Mouse (Mus musculus): ENCODE data around the gene Eva1b.
A peak's percentile ranks its signal among the peaks of the same experiment; 100 is the strongest.

The Eva1b gene

GRCm38 (mm10) chr4:126148161-126148961, 817 bp downstream of the Eva1b start:
- H3K9me3 ChIP-seq (ENCODE audit: low read length) = no peaks in the 10 kb centered on the region
- peaks cover 31% of the 10 kb centered on the region for H3K36me3 ChIP-seq (ENCODE audit: insufficient read depth, low read length)
- peaks cover 75% of the 10 kb centered on the region for H3K4me1 ChIP-seq (replicated peaks; ENCODE audit: low read depth, low read length)
- TF ChIP-seq CTCF (conservative IDR thresholded peaks at IDR 0.05; ENCODE audit: low read length) (no peak), POU5F1 (IDR thresholded peaks at IDR 0.05; ENCODE audit: borderline replicate concordance, low read length) (no peak), NANOG (IDR thresholded peaks at IDR 0.05; ENCODE audit: borderline replicate concordance, low read length) (no peak)
- H3K27me3 ChIP-seq (ENCODE audit: insufficient read depth, low read length) = peaks cover 8% of the 10 kb centered on the region
- peak overlapping the region; percentile 88 for H3K4me3 ChIP-seq (replicated peaks; ENCODE audit: low read length)

GRCm38 (mm10) chr4:126149041-126149676, 1.6 kb downstream of the Eva1b start:
- peaks cover 32% of the 10 kb centered on the region for H3K36me3 ChIP-seq (ENCODE audit: insufficient read depth, low read length)
- peaks cover 8% of the 10 kb centered on the region for H3K27me3 ChIP-seq (ENCODE audit: insufficient read depth, low read length)
- TF ChIP-seq POU5F1 (IDR thresholded peaks at IDR 0.05; ENCODE audit: borderline replicate concordance, low read length) = no peak
- peak overlapping the region; percentile 88 for H3K4me3 ChIP-seq (replicated peaks; ENCODE audit: low read length)
- no peaks in the 10 kb centered on the region for H3K9me3 ChIP-seq (ENCODE audit: low read length)
- H3K4me1 ChIP-seq (replicated peaks; ENCODE audit: low read depth, low read length) = peaks cover 76% of the 10 kb centered on the region

- Histone ChIP-seq H3K36me3 (ENCODE audit: insufficient read depth, low read length) (peaks cover 32% of the 10 kb centered on the region), H3K4me1 (replicated peaks; ENCODE audit: low read depth, low read length) (peaks cover 76% of the 10 kb centered on the region), H3K9me3 (ENCODE audit: low read length) (no peaks in the 10 kb centered on the region), H3K27me3 (ENCODE audit: insufficient read depth, low read length) (peaks cover 8% of the 10 kb centered on the region), H3K4me3 (replicated peaks; ENCODE audit: low read length) (peak overlapping the region; percentile 88)
- no peak for TF ChIP-seq NANOG (IDR thresholded peaks at IDR 0.05; ENCODE audit: borderline replicate concordance, low read length)
- no peak for TF ChIP-seq POU5F1 (IDR thresholded peaks at IDR 0.05; ENCODE audit: borderline replicate concordance, low read length)
- TF ChIP-seq CTCF (conservative IDR thresholded peaks at IDR 0.05; ENCODE audit: low read length) = no peak
Observed at GRCm38 (mm10) chr4:126149798-126150197, 2.3 kb downstream of the Eva1b start.

- Histone ChIP-seq H3K36me3 (ENCODE audit: insufficient read depth, low read length) (peaks cover 32% of the 10 kb centered on the region), H3K9me3 (ENCODE audit: low read length) (no peaks in the 10 kb centered on the region), H3K4me3 (replicated peaks; ENCODE audit: low read length) (peak overlapping the region; percentile 88), H3K27me3 (ENCODE audit: insufficient read depth, low read length) (peaks cover 8% of the 10 kb centered on the region), H3K4me1 (replicated peaks; ENCODE audit: low read depth, low read length) (peaks cover 78% of the 10 kb centered on the region)
- no peak for TF ChIP-seq NANOG (IDR thresholded peaks at IDR 0.05; ENCODE audit: borderline replicate concordance, low read length)
- no peak for TF ChIP-seq CTCF (conservative IDR thresholded peaks at IDR 0.05; ENCODE audit: low read length)
- TF ChIP-seq POU5F1 (IDR thresholded peaks at IDR 0.05; ENCODE audit: borderline replicate concordance, low read length) = no peak
Observed at GRCm38 (mm10) chr4:126150297-126150948, 2.9 kb downstream of the Eva1b start.

DNA sequence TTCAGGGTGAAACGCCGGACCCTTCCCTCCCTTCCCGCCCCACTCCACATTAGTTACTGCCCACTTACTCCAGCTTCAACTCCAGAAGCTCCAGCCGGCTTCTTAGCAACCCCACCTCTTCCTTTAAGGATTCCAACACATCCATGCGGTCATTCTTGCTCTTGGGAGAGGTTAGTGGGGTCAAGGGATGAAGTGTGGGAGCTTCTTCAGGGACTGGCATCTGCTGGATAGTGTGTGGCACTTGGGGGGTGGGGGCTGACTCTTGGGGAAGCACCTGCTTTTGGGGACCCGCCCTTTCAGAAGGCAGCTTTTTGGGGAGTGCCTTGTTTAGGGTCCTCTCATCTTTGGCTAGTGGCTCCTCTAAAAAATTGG, 3.4 kb downstream of the Eva1b start:
- Histone ChIP-seq H3K27me3 (ENCODE audit: insufficient read depth, low read length) (peaks cover 8% of the 10 kb centered on the region), H3K9me3 (ENCODE audit: low read length) (no peaks in the 10 kb centered on the region), H3K4me3 (replicated peaks; ENCODE audit: low read length) (peak overlapping the region; percentile 88), H3K36me3 (ENCODE audit: insufficient read depth, low read length) (peaks cover 32% of the 10 kb centered on the region), H3K4me1 (replicated peaks; ENCODE audit: low read depth, low read length) (peaks cover 78% of the 10 kb centered on the region)
- TF ChIP-seq CTCF (conservative IDR thresholded peaks at IDR 0.05; ENCODE audit: low read length) = no peak
- no peak for TF ChIP-seq NANOG (IDR thresholded peaks at IDR 0.05; ENCODE audit: borderline replicate concordance, low read length)
- no peak for TF ChIP-seq POU5F1 (IDR thresholded peaks at IDR 0.05; ENCODE audit: borderline replicate concordance, low read length)

GRCm38 (mm10) chr4:126151701-126152440, 4.3 kb downstream of the Eva1b start:
- H3K27me3 ChIP-seq (ENCODE audit: insufficient read depth, low read length) = peaks cover 8% of the 10 kb centered on the region
- H3K36me3 ChIP-seq (ENCODE audit: insufficient read depth, low read length) = peaks cover 32% of the 10 kb centered on the region
- H3K9me3 ChIP-seq (ENCODE audit: low read length) = no peaks in the 10 kb centered on the region
- H3K4me1 ChIP-seq (replicated peaks; ENCODE audit: low read depth, low read length) = peaks cover 76% of the 10 kb centered on the region
- TF ChIP-seq POU5F1 (IDR thresholded peaks at IDR 0.05; ENCODE audit: borderline replicate concordance, low read length) (no peak), NANOG (IDR thresholded peaks at IDR 0.05; ENCODE audit: borderline replicate concordance, low read length) (no peak), CTCF (conservative IDR thresholded peaks at IDR 0.05; ENCODE audit: low read length) (no peak)
- peak overlapping the region; percentile 88; the same call in 1 of the 2 replicates for H3K4me3 ChIP-seq (replicated peaks; ENCODE audit: low read length)

GRCm38 (mm10) chr4:126152864-126153263, 5.3 kb downstream of the Eva1b start:
- peaks cover 32% of the 10 kb centered on the region for H3K36me3 ChIP-seq (ENCODE audit: insufficient read depth, low read length)
- H3K4me1 ChIP-seq (replicated peaks; ENCODE audit: low read depth, low read length) = peaks cover 66% of the 10 kb centered on the region
- H3K4me3 ChIP-seq (replicated peaks; ENCODE audit: low read length) = no peak overlapping the region
- peaks cover 8% of the 10 kb centered on the region for H3K27me3 ChIP-seq (ENCODE audit: insufficient read depth, low read length)
- H3K9me3 ChIP-seq (ENCODE audit: low read length) = no peaks in the 10 kb centered on the region
- TF ChIP-seq NANOG (IDR thresholded peaks at IDR 0.05; ENCODE audit: borderline replicate concordance, low read length) = no peak

DNA sequence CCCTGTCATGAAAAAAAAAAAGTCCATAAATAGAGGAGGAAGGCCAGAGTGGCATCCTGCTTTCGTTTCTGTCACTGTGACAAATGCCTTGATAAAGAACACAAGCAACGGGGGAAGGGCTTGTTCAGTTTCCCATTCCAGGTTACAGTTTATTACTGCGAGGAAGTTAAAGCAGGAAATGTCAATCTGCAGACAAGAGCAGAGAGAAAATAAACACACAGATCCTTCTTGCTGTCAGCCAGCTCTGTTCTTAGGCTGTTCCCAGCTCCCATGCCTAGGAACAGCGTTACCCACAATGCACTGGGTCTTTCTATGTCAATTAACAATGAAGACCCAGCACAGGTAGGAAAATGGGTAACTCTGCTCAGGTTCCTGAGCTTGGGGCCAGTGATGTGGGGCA, 7.6 kb downstream of the Eva1b start:
- H3K4me3 ChIP-seq (replicated peaks; ENCODE audit: low read length) = no peak overlapping the region
- H3K4me1 ChIP-seq (replicated peaks; ENCODE audit: low read depth, low read length) = peaks cover 48% of the 10 kb centered on the region
- TF ChIP-seq POU5F1 (IDR thresholded peaks at IDR 0.05; ENCODE audit: borderline replicate concordance, low read length) (no peak), NANOG (IDR thresholded peaks at IDR 0.05; ENCODE audit: borderline replicate concordance, low read length) (no peak), CTCF (conservative IDR thresholded peaks at IDR 0.05; ENCODE audit: low read length) (no peak)
- no peaks in the 10 kb centered on the region for H3K9me3 ChIP-seq (ENCODE audit: low read length)
- no peaks in the 10 kb centered on the region for H3K27me3 ChIP-seq (ENCODE audit: insufficient read depth, low read length)
- H3K36me3 ChIP-seq (ENCODE audit: insufficient read depth, low read length) = peaks cover 25% of the 10 kb centered on the region
